Mouse (Mus musculus) hindbrain, postnatal 0 days (tissue): ENCODE measurements around the gene Mcur1. TPM values are rescaled to one million over a fixed set of nuclear protein-coding genes. Genes with fewer than 3 reads are reported as not detected.
A peak's percentile ranks its signal among the peaks of the same experiment; 100 is the strongest.

Source experiments
- ATAC-seq: fragments of 200-750 bp; cut with Nextera tagmentation; 2 replicates; pipeline ENCODE4 v1.8.0; 2017; ENCODE audit warnings: mild to moderate bottlenecking, moderate TSS enrichment, moderate library complexity
- DNase-seq: peaks from one replicate; pipeline ENCODE4 v3.0.0-alpha.2; 2015; ENCODE audit warnings: low spot score
- H3K27ac ChIP-seq: fragments of 300-500 bp; sonication (generic); 2 replicates; pipeline ENCODE4 v1.5.1; 2014; ENCODE audit warnings: mild to moderate bottlenecking
- H3K27me3 ChIP-seq: fragments of 300-500 bp; sonication (generic); 2 replicates; pipeline ENCODE4 v1.6.1; 2014; ENCODE audit warnings: low read length, mixed read lengths; ENCODE audit not compliant: insufficient read depth
- H3K36me3 ChIP-seq: fragments of 300-500 bp; sonication (generic); 2 replicates; pipeline ENCODE4 v1.6.1; 2014; ENCODE audit warnings: low read length, mixed read lengths; ENCODE audit not compliant: insufficient read depth
- H3K4me1 ChIP-seq: fragments of 300-500 bp; sonication (generic); 2 replicates; pipeline ENCODE4 v1.6.1; 2014; ENCODE audit warnings: antibody characterized with exemption, low read length, mixed read lengths; ENCODE audit not compliant: insufficient read depth
- H3K4me2 ChIP-seq: fragments of 300-500 bp; sonication (generic); 2 replicates; pipeline ENCODE4 v1.6.1; 2014; ENCODE audit warnings: low read depth, mild to moderate bottlenecking, low read length, moderate library complexity, mixed read lengths
- H3K4me3 ChIP-seq: fragments of 300-500 bp; sonication (generic); 2 replicates; pipeline ENCODE4 v1.5.1; 2014; ENCODE audit warnings: low read length
- H3K9ac ChIP-seq: fragments of 300-500 bp; sonication (generic); replicated peaks from 2 replicates; pipeline ENCODE4 v1.6.1; 2014; ENCODE audit warnings: mild to moderate bottlenecking, low read length, moderate library complexity, mixed read lengths
- H3K9me3 ChIP-seq: fragments of 300-500 bp; sonication (generic); 2 replicates; pipeline ENCODE4 v1.6.1; 2016; ENCODE audit warnings: low read length, mixed read lengths
- CTCF ChIP-seq: IDR thresholded peaks from 2 replicates; pipeline ENCODE4 v1.5.1; 2016; ENCODE audit warnings: antibody characterized with exemption, control low read depth, low read depth
- WGBS: fragments of 180-500 bp; shearing (Covaris S2); extraction: QIAGEN DNeasy Blood & Tissue Kit; methylation state at CpG from one replicate; pipeline ENCODE4 v1.1.7; 2014; 5-methylcytosine and 5-hydroxymethylcytosine counted together
- polyA plus RNA-seq: library from polyadenylated mRNA; unstranded; fragments of >200 nt; fragmentation: Nextera tagmentation; extraction: Ambion mirVana; gene quantifications from 2 replicates; pipeline ENCODE4 v1.2.1, GENCODE M21; 2015
- total RNA-seq: library from RNA; depleted of rRNA; stranded (reverse); fragments of >200 nt; gene quantifications from 2 replicates; pipeline ENCODE4 v1.2.3, GENCODE M21; 2014

Gene Mcur1
- total and polyA plus RNA-seq, 2 experiments from 2014 or later = 8.0 to 12.4 TPM

DNA sequence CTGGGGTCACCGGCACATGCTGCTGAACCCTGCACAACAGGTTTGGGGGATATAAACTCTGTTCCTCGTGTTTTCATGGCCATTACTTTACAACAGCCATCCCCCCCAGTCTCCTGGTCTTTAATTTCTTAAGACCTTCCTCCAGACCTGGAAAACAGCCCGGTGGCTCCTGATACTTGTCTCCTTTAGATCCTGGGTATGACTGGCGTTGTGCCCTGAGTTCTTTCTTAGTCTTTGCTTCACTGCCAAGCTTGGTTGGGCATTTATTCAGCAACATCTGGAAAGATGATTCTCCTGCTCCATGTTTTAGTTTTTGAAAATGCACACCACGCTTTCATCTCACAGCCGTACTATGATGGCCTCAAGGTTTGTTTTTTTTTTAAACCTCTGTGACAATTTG lies 40.7 kb downstream of the Mcur1 start:
- whole genome bisulfite sequencing = 65% methylated on average over 6 of the region's 6 CpGs
- ATAC-seq = no peak
- no peak for TF ChIP-seq CTCF

DNA sequence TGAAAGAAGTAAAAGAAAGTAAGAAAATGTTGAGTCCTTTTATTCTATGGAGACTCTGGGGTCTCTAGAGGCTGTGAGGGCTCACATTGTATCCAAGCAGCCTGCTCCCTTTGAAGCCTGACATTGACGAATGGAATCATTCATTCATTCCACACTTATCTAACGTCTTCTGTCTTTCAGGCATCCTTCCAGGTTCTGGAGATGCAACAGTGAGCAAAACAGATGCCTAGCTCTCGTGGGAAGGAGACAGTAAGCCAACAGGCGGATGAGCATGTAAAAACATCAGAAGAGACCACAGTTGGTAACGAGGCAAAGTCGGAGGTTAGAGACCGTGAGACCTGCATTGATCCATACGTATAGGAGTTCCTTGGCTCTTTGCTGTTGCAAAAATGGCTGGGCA lies 42.6 kb downstream of the Mcur1 start:
- 39% methylated on average over 8 of the region's 8 CpGs for WGBS
- no peaks in the 10 kb centered on the region for H3K36me3 ChIP-seq
- no peaks in the 10 kb centered on the region for H3K27me3 ChIP-seq
- H3K4me2 ChIP-seq = no peak overlapping the region
- no peak for DNase-seq
- H3K27ac ChIP-seq = no peak overlapping the region
- no peak for TF ChIP-seq CTCF
- no peaks in the 10 kb centered on the region; the same call in 1 of the 2 replicates for H3K4me1 ChIP-seq
- H3K9me3 ChIP-seq = no peaks in the 10 kb centered on the region
- no peak overlapping the region for H3K9ac ChIP-seq
- no peak for ATAC-seq
- no peak overlapping the region for H3K4me3 ChIP-seq

More for the DNA sequence above, 40.7 kb downstream of the Mcur1 start:
- H3K9me3 ChIP-seq = no peaks in the 10 kb centered on the region
- no peak overlapping the region for H3K27ac ChIP-seq
- no peaks in the 10 kb centered on the region for H3K27me3 ChIP-seq
- H3K4me3 ChIP-seq = no peak overlapping the region
- no peak for DNase-seq
- H3K9ac ChIP-seq = no peak overlapping the region
- H3K4me2 ChIP-seq = no peak overlapping the region
- H3K36me3 ChIP-seq = no peaks in the 10 kb centered on the region
- no peaks in the 10 kb centered on the region; the same call in 1 of the 2 replicates for H3K4me1 ChIP-seq

DNA sequence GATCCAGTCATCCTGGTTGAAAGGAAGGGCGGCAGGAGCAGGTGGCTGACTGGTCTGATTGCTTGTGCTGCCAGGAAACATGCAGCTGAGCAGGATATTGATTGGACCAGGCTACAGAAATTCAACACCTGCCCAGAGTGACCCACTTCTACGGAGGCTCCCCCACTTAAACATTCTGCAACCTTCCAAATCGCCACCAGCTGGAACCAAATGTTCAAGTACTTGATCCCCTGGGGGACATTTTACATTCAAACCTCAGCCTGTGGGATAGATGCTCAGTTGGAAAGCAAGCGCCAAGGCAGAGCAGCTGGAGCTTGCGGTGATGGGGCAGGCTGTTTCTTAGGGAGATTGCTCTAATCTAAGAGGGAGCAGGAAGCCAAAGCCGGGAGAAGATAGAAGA lies 43.1 kb downstream of the Mcur1 start:
- 16% methylated on average over 6 of the region's 6 CpGs for WGBS
- H3K4me3 ChIP-seq = no peak overlapping the region
- H3K9ac ChIP-seq = no peak overlapping the region
- DNase-seq = no peak
- no peak for TF ChIP-seq CTCF
- no peaks in the 10 kb centered on the region for H3K9me3 ChIP-seq
- 0 out of 2 replicates have a peak, but pooled peaks have one; percentile 27 for ATAC-seq
- H3K4me1 ChIP-seq = no peaks in the 10 kb centered on the region; the same call in 1 of the 2 replicates
- no peak overlapping the region for H3K27ac ChIP-seq
- H3K36me3 ChIP-seq = no peaks in the 10 kb centered on the region
- no peak overlapping the region for H3K4me2 ChIP-seq
- no peaks in the 10 kb centered on the region for H3K27me3 ChIP-seq

GRCm38 (mm10) chr13:43516119-43516518 lies 43.9 kb downstream of the Mcur1 start:
- WGBS = 91% methylated on average over 5 of the region's 5 CpGs
- Histone ChIP-seq H3K4me3 (no peak overlapping the region), H3K36me3 (no peaks in the 10 kb centered on the region), H3K4me2 (no peak overlapping the region), H3K9me3 (no peaks in the 10 kb centered on the region), H3K27me3 (no peaks in the 10 kb centered on the region), H3K4me1 (no peaks in the 10 kb centered on the region; the same call in 1 of the 2 replicates), H3K9ac (no peak overlapping the region), H3K27ac (no peak overlapping the region)
- TF ChIP-seq CTCF = no peak
- ATAC-seq (no peak), DNase-seq (no peak)

GRCm38 (mm10) chr13:43514950-43515358 lies 45.0 kb downstream of the Mcur1 start:
- DNase-seq = no peak
- no peaks in the 10 kb centered on the region; the same call in 1 of the 2 replicates for H3K4me1 ChIP-seq
- H3K9me3 ChIP-seq = no peaks in the 10 kb centered on the region
- no peak for ATAC-seq
- H3K27me3 ChIP-seq = no peaks in the 10 kb centered on the region
- no peak overlapping the region for H3K4me3 ChIP-seq
- 83% methylated on average over 8 of the region's 8 CpGs for WGBS
- no peak for TF ChIP-seq CTCF
- H3K36me3 ChIP-seq = no peaks in the 10 kb centered on the region
- no peak overlapping the region for H3K9ac ChIP-seq
- no peak overlapping the region for H3K27ac ChIP-seq
- no peak overlapping the region for H3K4me2 ChIP-seq

DNA sequence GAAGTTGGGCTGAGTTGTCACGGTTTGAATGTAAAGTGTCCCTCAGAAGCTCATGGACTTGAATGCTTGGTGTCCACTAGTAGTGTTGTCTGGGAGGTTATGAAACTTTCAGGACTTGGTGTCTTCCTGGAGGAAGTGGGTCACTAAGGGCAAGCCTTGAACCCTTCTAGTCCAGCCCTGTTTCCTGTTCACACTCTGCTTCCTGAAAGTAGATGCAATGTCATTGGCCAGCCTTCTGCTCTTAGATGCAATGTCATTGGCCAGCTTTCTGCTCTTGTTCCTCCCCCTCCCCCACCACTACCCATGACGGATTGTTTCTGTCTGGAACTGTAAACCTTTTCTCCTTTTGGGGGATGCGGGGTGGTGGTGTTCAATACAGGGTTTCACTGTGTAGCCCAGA lies 47.3 kb downstream of the Mcur1 start:
- WGBS = 89% methylated on average over 3 of the region's 3 CpGs
- no peak for DNase-seq

DNA sequence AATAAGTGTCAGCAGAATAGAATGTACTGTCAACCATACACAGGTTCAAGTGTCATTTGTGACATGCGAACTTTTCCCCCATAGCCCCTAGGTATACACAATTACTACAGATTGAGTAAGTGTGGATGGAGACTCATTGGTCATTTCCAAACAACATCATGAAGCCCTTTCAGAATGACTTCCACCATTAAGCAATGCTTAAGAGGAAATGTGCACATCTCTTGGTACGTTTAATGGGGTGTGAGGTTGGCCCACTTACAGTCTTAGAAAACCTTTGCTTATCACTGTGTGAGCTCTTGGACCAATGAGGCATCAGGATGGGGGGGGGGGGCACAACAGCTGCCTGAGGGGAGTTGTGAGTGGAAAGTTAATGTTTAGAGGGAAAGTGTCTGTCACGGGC lies 54.2 kb downstream of the Mcur1 start:
- no peaks in the 10 kb centered on the region for H3K27me3 ChIP-seq
- no peak overlapping the region for H3K4me3 ChIP-seq
- no peak for TF ChIP-seq CTCF
- 0 out of 2 replicates have a peak, but pooled peaks cover 8% of the 10 kb centered on the region for H3K4me1 ChIP-seq
- ATAC-seq = no peak
- no peaks in the 10 kb centered on the region for H3K36me3 ChIP-seq
- 87% methylated on average over 3 of the region's 3 CpGs for WGBS
- H3K27ac ChIP-seq = no peak overlapping the region
- DNase-seq = no peak
- H3K9ac ChIP-seq = no peak overlapping the region
- H3K9me3 ChIP-seq = no peaks in the 10 kb centered on the region
- H3K4me2 ChIP-seq = no peak overlapping the region

More for the DNA sequence above, 47.3 kb downstream of the Mcur1 start:
- H3K4me3 ChIP-seq = no peak overlapping the region
- TF ChIP-seq CTCF = no peak
- H3K9me3 ChIP-seq = no peaks in the 10 kb centered on the region
- no peaks in the 10 kb centered on the region for H3K27me3 ChIP-seq
- no peak overlapping the region for H3K9ac ChIP-seq
- no peaks in the 10 kb centered on the region for H3K4me1 ChIP-seq
- no peak overlapping the region for H3K27ac ChIP-seq
- no peaks in the 10 kb centered on the region for H3K36me3 ChIP-seq
- ATAC-seq = no peak
- H3K4me2 ChIP-seq = no peak overlapping the region
